Mouse (Mus musculus) heart, embryonic 15.5 days (tissue): ENCODE measurements around the gene Ccnb1ip1. TPM values are rescaled to one million over a fixed set of nuclear protein-coding genes. Genes with fewer than 3 reads are reported as not detected.

Source experiments
- ATAC-seq: fragments of 200-750 bp; cut with Nextera tagmentation; replicated peaks from 2 replicates; pipeline ENCODE4 v1.8.0; 2017; ENCODE audit warnings: low read depth, moderate TSS enrichment; ENCODE audit not compliant: insufficient number of reproducible peaks, insufficient read depth, low FRiP score
- H3K27ac ChIP-seq: fragments of 300-500 bp; sonication (generic); 2 replicates; pipeline ENCODE4 v1.5.1; 2015; ENCODE audit warnings: mild to moderate bottlenecking, inconsistent platforms
- H3K27me3 ChIP-seq: fragments of 300-500 bp; sonication (generic); 2 replicates; pipeline ENCODE4 v1.6.1; 2015; ENCODE audit warnings: inconsistent platforms
- H3K36me3 ChIP-seq: fragments of 300-500 bp; sonication (generic); 2 replicates; pipeline ENCODE4 v1.6.1; 2015; ENCODE audit warnings: mild to moderate bottlenecking, inconsistent platforms
- H3K4me1 ChIP-seq: fragments of 300-500 bp; sonication (generic); replicated peaks from 2 replicates; pipeline ENCODE4 v1.6.1; 2015; ENCODE audit warnings: inconsistent platforms
- H3K4me2 ChIP-seq: fragments of 300-500 bp; sonication (generic); 2 replicates; pipeline ENCODE4 v1.6.1; 2015; ENCODE audit warnings: inconsistent platforms, mild to moderate bottlenecking, moderate library complexity
- H3K4me3 ChIP-seq: fragments of 300-500 bp; sonication (generic); 2 replicates; pipeline ENCODE4 v1.5.1; 2015; ENCODE audit warnings: mild to moderate bottlenecking, inconsistent platforms
- H3K9ac ChIP-seq: fragments of 300-500 bp; sonication (generic); 2 replicates; pipeline ENCODE4 v1.6.1; 2015; ENCODE audit warnings: mild to moderate bottlenecking, inconsistent platforms
- H3K9me3 ChIP-seq: fragments of 300-500 bp; sonication (generic); replicated peaks from 2 replicates; pipeline ENCODE4 v1.6.1; 2016; ENCODE audit warnings: inconsistent platforms
- WGBS: fragments of 180-500 bp; shearing (Covaris S2); methylation state at CpG from one replicate; pipeline ENCODE4 v1.1.7; 2015; ENCODE audit warnings: mixed read lengths; 5-methylcytosine and 5-hydroxymethylcytosine counted together
- polyA plus RNA-seq: library from polyadenylated mRNA; unstranded; fragments of >200 nt; fragmentation: Nextera tagmentation; extraction: Ambion mirVana; gene quantifications from 2 replicates; pipeline ENCODE4 v1.2.1, GENCODE M21; 2015

Gene Ccnb1ip1
- polyA plus RNA-seq, 1 experiment from 2014 or later, result not detected

DNA sequence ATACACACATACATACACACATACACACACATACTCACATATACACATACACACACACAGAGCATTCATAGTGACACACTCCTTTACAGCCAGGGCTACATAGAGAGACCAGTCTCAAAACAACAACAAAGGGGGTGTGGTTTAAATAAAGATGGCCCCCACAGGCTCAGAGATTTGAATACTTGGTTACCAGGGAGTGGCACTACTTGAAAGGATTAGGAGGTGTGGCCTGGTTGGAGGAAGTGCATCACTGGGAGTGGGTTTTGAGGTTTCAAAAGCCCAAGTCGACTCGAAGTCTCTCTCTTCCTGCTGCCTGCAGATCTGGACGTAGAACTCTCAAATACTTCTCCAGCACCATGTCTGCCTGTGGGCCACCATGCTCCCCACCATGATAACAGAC is 25.4 kb downstream of the Ccnb1ip1 start:
- no peak overlapping the region for H3K9ac ChIP-seq
- H3K36me3 ChIP-seq, result peaks cover 23% of the 10 kb centered on the region
- H3K9me3 ChIP-seq, result no peaks in the 10 kb centered on the region
- WGBS, result 94% methylated on average over 3 of the region's 3 CpGs
- H3K27me3 ChIP-seq, result no peaks in the 10 kb centered on the region
- no peak overlapping the region for H3K4me3 ChIP-seq
- no peak overlapping the region for H3K27ac ChIP-seq
- no peak for ATAC-seq
- peaks cover 6% of the 10 kb centered on the region for H3K4me1 ChIP-seq
- no peak overlapping the region for H3K4me2 ChIP-seq

DNA sequence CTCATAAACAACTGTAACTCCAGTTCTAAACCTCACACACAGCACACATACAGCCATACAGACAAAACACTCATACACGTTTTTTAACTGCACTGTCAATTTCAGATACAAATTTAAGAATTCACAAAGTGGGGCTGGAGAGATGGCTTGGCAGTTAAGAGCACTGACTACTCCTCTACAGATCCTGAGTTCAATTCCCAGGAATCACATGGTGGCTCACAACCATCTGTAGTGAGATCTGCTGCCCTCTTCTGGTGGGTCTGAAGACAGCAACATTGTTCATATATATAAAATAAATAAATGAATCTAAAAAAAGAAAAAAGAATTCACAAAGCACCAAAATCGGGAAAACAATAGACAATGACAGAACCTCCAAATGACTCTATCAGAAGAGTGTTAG is 36.2 kb downstream of the Ccnb1ip1 start:
- Histone ChIP-seq H3K4me2 (no peak overlapping the region), H3K9ac (no peak overlapping the region), H3K27ac (no peak overlapping the region), H3K4me1 (no peaks in the 10 kb centered on the region), H3K36me3 (peaks cover 67% of the 10 kb centered on the region), H3K4me3 (no peak overlapping the region), H3K9me3 (no peaks in the 10 kb centered on the region), H3K27me3 (no peaks in the 10 kb centered on the region)
- no peak for ATAC-seq
- 81% methylated on average over 2 of the region's 2 CpGs for WGBS

DNA sequence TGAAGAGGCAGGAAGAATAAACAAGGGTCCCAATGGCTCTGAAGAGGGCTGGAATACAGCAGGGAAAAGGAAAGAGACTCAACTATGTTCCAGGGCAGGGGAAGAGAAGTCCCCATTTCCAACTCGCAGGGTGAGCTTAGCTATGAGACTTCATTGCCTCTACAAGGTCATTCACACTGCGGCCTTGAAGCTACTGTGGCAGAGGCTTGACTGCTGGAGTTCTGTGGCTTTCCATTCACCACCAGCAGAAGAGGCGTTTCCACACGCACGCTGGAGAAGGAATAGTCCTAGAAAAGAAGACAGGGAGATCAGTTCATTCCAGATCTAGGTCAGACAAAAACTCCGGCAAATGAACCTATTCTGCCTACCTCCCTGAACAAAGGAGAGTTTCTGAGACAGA is 41.8 kb downstream of the Ccnb1ip1 start:
- Histone ChIP-seq H3K9ac (no peak overlapping the region), H3K4me2 (no peak overlapping the region), H3K4me3 (no peak overlapping the region), H3K27ac (no peak overlapping the region), H3K27me3 (no peaks in the 10 kb centered on the region), H3K36me3 (peaks cover 47% of the 10 kb centered on the region), H3K4me1 (no peaks in the 10 kb centered on the region), H3K9me3 (no peaks in the 10 kb centered on the region)
- WGBS, result 87% methylated on average over 6 of the region's 6 CpGs
- no peak for ATAC-seq

DNA sequence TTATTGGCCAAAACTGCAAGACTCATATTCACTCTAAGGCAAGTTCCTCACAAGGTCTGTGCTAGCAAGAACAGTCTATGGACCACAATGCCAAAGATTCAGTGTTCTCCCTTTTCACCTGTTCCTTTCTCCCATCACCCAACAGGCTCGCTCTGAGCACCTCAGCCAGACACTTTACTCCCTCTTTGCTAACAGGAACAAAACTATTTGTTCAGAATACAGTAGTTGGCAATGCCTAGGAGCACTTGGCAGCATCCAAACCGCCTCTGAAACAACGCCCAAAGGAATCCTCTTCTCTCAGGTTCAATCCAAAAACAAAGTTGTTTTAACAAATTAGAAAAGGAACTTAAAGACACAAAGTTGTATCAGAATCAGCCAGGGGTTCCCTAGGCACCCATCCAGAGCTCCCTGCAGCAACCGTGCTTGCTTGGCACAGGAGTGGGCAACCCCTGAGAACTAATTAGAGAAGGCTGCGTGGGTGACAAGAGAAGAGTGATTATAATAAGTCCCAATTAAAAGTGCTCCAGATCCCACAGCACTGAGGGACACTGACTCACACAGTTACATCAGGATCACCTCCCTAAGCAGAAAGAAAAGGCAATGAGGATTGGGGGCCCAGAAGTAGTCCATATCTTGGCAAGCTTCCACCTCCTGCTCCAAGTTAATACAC is 49.0 kb downstream of the Ccnb1ip1 start:
- Histone ChIP-seq H3K9ac (no peak overlapping the region), H3K4me2 (no peak overlapping the region), H3K4me3 (no peak overlapping the region), H3K4me1 (no peaks in the 10 kb centered on the region), H3K9me3 (no peaks in the 10 kb centered on the region), H3K36me3 (0 out of 2 replicates have a peak, but pooled peaks cover 2% of the 10 kb centered on the region), H3K27me3 (no peaks in the 10 kb centered on the region), H3K27ac (no peak overlapping the region)
- WGBS, result 68% methylated on average over 5 of the region's 5 CpGs
- ATAC-seq, result no peak

DNA sequence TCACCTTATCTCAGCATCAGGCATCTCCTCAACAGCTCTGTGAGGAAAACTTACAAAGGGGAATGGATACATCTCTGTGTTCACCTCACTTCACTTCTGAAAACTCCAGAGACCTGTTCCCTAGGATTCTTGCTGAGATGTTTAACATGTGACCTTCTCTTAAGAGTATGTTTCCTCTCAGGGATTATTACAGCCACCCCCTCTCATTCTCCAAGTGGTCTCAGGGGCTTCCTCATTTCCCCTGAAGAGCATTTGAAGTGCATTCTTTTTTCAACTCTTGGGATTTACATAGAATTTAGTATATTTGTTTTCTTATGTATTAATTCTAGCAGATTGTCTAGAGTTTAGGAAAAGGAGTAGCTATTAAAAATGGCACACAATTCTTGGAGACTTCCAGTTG is 62.5 kb downstream of the Ccnb1ip1 start, which contains the start of gene Olfr749:
Gene Olfr749, minus strand, starts transcription at position 101 of the 400 bp plus-strand sequence.
- Histone ChIP-seq H3K27ac (no peak within 1 kb of the TSS), H3K36me3 (no peaks in the 10 kb centered on the region), H3K27me3 (no peaks in the 10 kb centered on the region), H3K4me2 (no peak within 1 kb of the TSS), H3K4me1 (no peaks in the 10 kb centered on the region), H3K9ac (no peak within 1 kb of the TSS), H3K9me3 (no peaks in the 10 kb centered on the region), H3K4me3 (no peak within 1 kb of the TSS)
- ATAC-seq, result no peak

DNA sequence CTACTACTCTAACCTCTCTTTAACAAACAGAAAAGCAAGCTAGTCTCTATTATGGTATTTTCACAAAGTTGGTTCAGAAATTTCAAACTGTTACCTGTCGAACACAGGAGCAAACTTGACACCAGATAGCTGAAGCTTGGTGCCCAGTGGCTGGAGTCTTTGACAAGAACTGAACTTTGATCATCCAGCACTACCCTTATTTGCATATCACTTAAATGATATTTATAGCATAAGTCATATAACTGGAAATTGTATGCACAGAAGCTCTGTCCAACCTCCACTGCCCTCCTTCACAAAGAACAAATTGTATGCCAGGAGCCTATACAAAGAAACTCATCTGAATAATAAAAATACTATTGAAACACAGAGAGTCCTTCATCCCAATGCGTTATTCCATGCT is 65.9 kb downstream of the Ccnb1ip1 start:
- no peak overlapping the region for H3K9ac ChIP-seq
- H3K9me3 ChIP-seq, result no peaks in the 10 kb centered on the region
- no peak overlapping the region for H3K27ac ChIP-seq
- WGBS, result 51% methylated on average over 2 of the region's 2 CpGs
- no peaks in the 10 kb centered on the region for H3K4me1 ChIP-seq
- no peaks in the 10 kb centered on the region for H3K36me3 ChIP-seq
- H3K27me3 ChIP-seq, result no peaks in the 10 kb centered on the region
- no peak for ATAC-seq
- H3K4me3 ChIP-seq, result no peak overlapping the region
- no peak overlapping the region for H3K4me2 ChIP-seq

DNA sequence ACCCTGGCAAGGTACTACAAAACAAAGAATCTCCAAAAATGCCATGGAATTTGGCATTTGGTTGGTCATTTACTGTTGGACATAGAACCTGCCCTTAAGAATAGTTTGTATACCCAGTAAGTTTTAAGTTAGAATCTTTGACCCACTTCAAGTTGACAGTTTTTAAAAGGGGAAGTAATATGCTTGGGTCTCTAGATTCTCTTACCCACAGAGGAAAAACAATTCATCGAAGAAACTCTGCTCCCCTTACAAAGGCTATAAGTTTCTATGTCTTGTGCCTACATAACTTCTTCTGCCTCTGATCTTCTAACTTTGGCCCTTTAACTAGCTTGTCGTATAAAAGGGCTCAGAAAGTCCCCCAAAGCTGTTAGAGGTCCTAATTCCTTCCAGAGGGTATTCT is 67.2 kb downstream of the Ccnb1ip1 start:
- no peaks in the 10 kb centered on the region for H3K27me3 ChIP-seq
- no peak overlapping the region for H3K4me2 ChIP-seq
- no peaks in the 10 kb centered on the region for H3K4me1 ChIP-seq
- no peaks in the 10 kb centered on the region for H3K9me3 ChIP-seq
- H3K36me3 ChIP-seq, result no peaks in the 10 kb centered on the region
- H3K9ac ChIP-seq, result no peak overlapping the region
- ATAC-seq, result no peak
- WGBS, result 63% methylated on average over 2 of the region's 2 CpGs
- H3K4me3 ChIP-seq, result no peak overlapping the region
- no peak overlapping the region for H3K27ac ChIP-seq

Other genes with a start within 250 kb of the Ccnb1ip1 start
- not detected in 2 replicates for gene Olfr744, start 192.9 kb downstream of the Ccnb1ip1 start, polyA plus RNA-seq
- gene Olfr745, start 168.3 kb downstream of the Ccnb1ip1 start, polyA plus RNA-seq, result not detected in 2 replicates
- not detected in 2 replicates for gene Olfr746, start 160.6 kb downstream of the Ccnb1ip1 start, polyA plus RNA-seq
- gene Olfr747, start 114.5 kb downstream of the Ccnb1ip1 start, polyA plus RNA-seq, result not detected in 2 replicates
- not detected in 2 replicates for gene Olfr748, start 100.4 kb downstream of the Ccnb1ip1 start, polyA plus RNA-seq
- not detected in 2 replicates for gene Olfr749, start 62.6 kb downstream of the Ccnb1ip1 start, polyA plus RNA-seq
- gene Ttc5, start 22.2 kb downstream of the Ccnb1ip1 start, polyA plus RNA-seq, result 42.5 and 49.2 TPM in 2 replicates
- gene Parp2, start 109 bp upstream of the Ccnb1ip1 start, polyA plus RNA-seq, result 36.5 and 37.5 TPM in 2 replicates
- 4.8 and 6.7 TPM in 2 replicates for gene Tep1, start 62.8 kb upstream of the Ccnb1ip1 start, polyA plus RNA-seq
- 0.08 and 0.18 TPM in 2 replicates for gene Klhl33, start 89.8 kb upstream of the Ccnb1ip1 start, polyA plus RNA-seq
- 117 and 133 TPM in 2 replicates for gene Osgep, start 117.2 kb upstream of the Ccnb1ip1 start, polyA plus RNA-seq
- gene Apex1, start 117.2 kb upstream of the Ccnb1ip1 start, polyA plus RNA-seq, result 107 and 120 TPM in 2 replicates
- 29.8 and 39.6 TPM in 2 replicates for gene Pip4p1, start 123.1 kb upstream of the Ccnb1ip1 start, polyA plus RNA-seq
- gene Pnp, start 123.3 kb upstream of the Ccnb1ip1 start, polyA plus RNA-seq, result 29.6 and 37.3 TPM in 2 replicates
- gene Gm49342, start 136.8 kb upstream of the Ccnb1ip1 start, polyA plus RNA-seq, result not detected in 2 replicates
- gene Pnp2, start 148.3 kb upstream of the Ccnb1ip1 start, polyA plus RNA-seq, result 0.18 and 0.41 TPM in 2 replicates
- gene Rnase10, start 200.0 kb upstream of the Ccnb1ip1 start, polyA plus RNA-seq, result 0.36 and 0.42 TPM in 2 replicates
- gene Rnase9, start 234.1 kb upstream of the Ccnb1ip1 start, polyA plus RNA-seq, result not detected in 2 replicates
- not detected in 2 replicates for gene Rnase11, start 242.4 kb upstream of the Ccnb1ip1 start, polyA plus RNA-seq
- gene Rnase12, start 249.9 kb upstream of the Ccnb1ip1 start, polyA plus RNA-seq, result not detected in 2 replicates